9 mouse cellular contexts compared by ENCODE assay signal in genomic region chrX:100741940-100742339, GRCm38 (mm10). TPM values are rescaled to one million over a fixed set of nuclear protein-coding genes. Genes with fewer than 3 reads are reported as not detected.
DNase-seq lines count a peak whose midpoint lies in the region; ATAC-seq lines count a peak whose summit lies in the region.
"Had no signal": no experiment of that assay in that cellular context is flagged by ENCODE, and none has a peak within 500 bp of the region (broad histone marks: within the 10 kb centered on the region; RNA-seq: fewer than 3 reads in every experiment).

No protein-coding gene starts in this region.

- no peaks in the 10 kb centered on the region for H3K36me3 ChIP-seq in liver, embryonic 11.5 days (ENCODE audit: control insufficient read depth, insufficient read depth, low read length)
- H3K36me3 ChIP-seq in hindbrain, embryonic 16.5 days (ENCODE audit: control insufficient read depth, insufficient read depth, low read length) = no peaks in the 10 kb centered on the region
- no peaks in the 10 kb centered on the region for H3K36me3 ChIP-seq in neural tube, embryonic 13.5 days

- ATAC-seq in liver, embryonic 11.5 days (replicated peaks; ENCODE audit: low FRiP score) = no peak
- peak; percentile 72 for ATAC-seq in hindbrain, embryonic 16.5 days
- peak; percentile 47; the same call in 1 of the 2 replicates for ATAC-seq in neural tube, embryonic 13.5 days (ENCODE audit: low read depth)

- H3K9me3 ChIP-seq in liver, embryonic 11.5 days (ENCODE audit: control insufficient read depth, low read length) = no peaks in the 10 kb centered on the region
- no peaks in the 10 kb centered on the region for H3K9me3 ChIP-seq in hindbrain, embryonic 16.5 days (ENCODE audit: control insufficient read depth, low read length)
- H3K9me3 ChIP-seq in neural tube, embryonic 13.5 days = 0 out of 2 replicates have a peak, but pooled peaks cover 7% of the 10 kb centered on the region

- H3K4me3 ChIP-seq in liver, embryonic 11.5 days (ENCODE audit: low read depth, low read length) = no peak overlapping the region
- H3K4me3 ChIP-seq in hindbrain, embryonic 16.5 days (ENCODE audit: low read length) = no peak overlapping the region
- H3K4me3 ChIP-seq in neural tube, embryonic 13.5 days = no peak overlapping the region

- 15% methylated on average over 10 of the region's 10 CpGs for WGBS in liver, embryonic 11.5 days
- WGBS in hindbrain, embryonic 16.5 days = 8% methylated on average over 10 of the region's 10 CpGs
- WGBS in neural tube, embryonic 13.5 days = 16% methylated on average over 10 of the region's 10 CpGs

- DNase-seq in liver = peak; percentile 56
- DNase-seq in liver, embryonic 11.5 days (ENCODE audit: low spot score) = no peak
- DNase-seq in cerebellum, adult 8-10 months = peak; percentile 48
- peak; percentile 66 for DNase-seq in frontal cortex, postnatal 14 days (ENCODE audit: low spot score in 2 of 2)
- peak; percentile 86 for DNase-seq in left cerebral cortex, postnatal 4 days
- DNase-seq in thymus, postnatal 0 days (ENCODE audit: low spot score) = peak; percentile 51

- H3K27me3 ChIP-seq in liver, embryonic 11.5 days (replicated peaks; ENCODE audit: control insufficient read depth, insufficient read depth, low read length) = peaks cover 8% of the 10 kb centered on the region; the same call in 1 of the 2 replicates
- H3K27me3 ChIP-seq in hindbrain, embryonic 16.5 days (replicated peaks; ENCODE audit: control insufficient read depth, insufficient read depth, low read length) = no peaks in the 10 kb centered on the region; the same call in 1 of the 2 replicates
- H3K27me3 ChIP-seq in neural tube, embryonic 13.5 days = peaks cover 4% of the 10 kb centered on the region; the same call in 1 of the 2 replicates

- intact Hi-C loops in left cerebral cortex, postnatal 4 days (cut with DNase I) = no loop called here

- no peak overlapping the region for H3K4me2 ChIP-seq in liver, embryonic 11.5 days
- no peak overlapping the region for H3K4me2 ChIP-seq in hindbrain, embryonic 16.5 days (ENCODE audit: low read length)
- no peak overlapping the region for H3K4me2 ChIP-seq in neural tube, embryonic 13.5 days

- H3K4me1 ChIP-seq in liver, embryonic 11.5 days (replicated peaks; ENCODE audit: control insufficient read depth, insufficient read depth, low read length) = no peaks in the 10 kb centered on the region
- no peaks in the 10 kb centered on the region for H3K4me1 ChIP-seq in hindbrain, embryonic 16.5 days (ENCODE audit: control insufficient read depth, insufficient read depth, low read depth, low read length)
- no peaks in the 10 kb centered on the region for H3K4me1 ChIP-seq in neural tube, embryonic 13.5 days (replicated peaks)

- no peak overlapping the region for H3K27ac ChIP-seq in liver, embryonic 11.5 days (ENCODE audit: low read depth, low read length)
- no peak overlapping the region for H3K27ac ChIP-seq in hindbrain, embryonic 16.5 days (ENCODE audit: low read depth, low read length)
- no peak overlapping the region for H3K27ac ChIP-seq in neural tube, embryonic 13.5 days (replicated peaks)

- no peak overlapping the region for H3K9ac ChIP-seq in liver, embryonic 11.5 days (ENCODE audit: low read depth, low read length)
- no peak overlapping the region for H3K9ac ChIP-seq in hindbrain, embryonic 16.5 days (ENCODE audit: low read depth, low read length)
- no peak overlapping the region for H3K9ac ChIP-seq in neural tube, embryonic 13.5 days

RNA-seq across cellular contexts. Expression of gene Gdpd2, which starts 12.3 kb away (rescaled TPM):
- 0.14 and 0.19 TPM in 2 replicates for polyA plus RNA-seq in liver, embryonic 11.5 days (2014; fragmentation: Nextera tagmentation; extraction: Ambion mirVana)
- 38.5 and 45.9 TPM in 2 replicates for polyA plus RNA-seq in hindbrain, embryonic 16.5 days (2015; fragmentation: Nextera tagmentation; extraction: Ambion mirVana)
- total RNA-seq in left cerebral cortex, postnatal 4 days (2021) = 10 to 100 TPM; 13.5 to 16.3 TPM
- 21.4 and 27.8 TPM in 2 replicates for polyA plus RNA-seq in neural tube, embryonic 13.5 days (2015; fragmentation: Nextera tagmentation; extraction: Ambion mirVana)
- 0.23 and 0.37 TPM in 2 replicates for polyA plus RNA-seq in thymus, postnatal 0 days (2015; fragmentation: Nextera tagmentation; extraction: Ambion mirVana)
- polyA plus RNA-seq: macrophage had no signal

RNA-seq across cellular contexts. Expression of gene Dlg3, which starts 25.6 kb away (rescaled TPM):
- polyA plus RNA-seq in liver, embryonic 11.5 days (2014; fragmentation: Nextera tagmentation; extraction: Ambion mirVana) = 2.7 and 3.0 TPM in 2 replicates
- 10.1 and 12.0 TPM in 2 replicates for polyA plus RNA-seq in hindbrain, embryonic 16.5 days (2015; fragmentation: Nextera tagmentation; extraction: Ambion mirVana)
- 10 to 100 TPM; 91.0 to 98.1 TPM for total RNA-seq in left cerebral cortex, postnatal 4 days (2021)
- polyA plus RNA-seq in neural tube, embryonic 13.5 days (2015; fragmentation: Nextera tagmentation; extraction: Ambion mirVana) = 5.2 and 6.9 TPM in 2 replicates
- polyA plus RNA-seq in thymus, postnatal 0 days (2015; fragmentation: Nextera tagmentation; extraction: Ambion mirVana) = 2.2 and 2.3 TPM in 2 replicates

Comparison
In these comparisons a context has a peak if more than half of its experiments do, and no peak if none do; other contexts are left out.
1. RNA of gene Gdpd2, which starts 12.3 kb away (polyA plus RNA-seq): 38.5 to 45.9 TPM in hindbrain, embryonic 16.5 days and 21.4 to 27.8 TPM in neural tube, embryonic 13.5 days; 0.23 to 0.37 TPM in thymus, postnatal 0 days and 0.14 to 0.19 TPM in liver, embryonic 11.5 days; every median in the first group is over 10 times any median in the second.